Mouse (Mus musculus): ENCODE measurements around the gene Thbs1. TPM values are rescaled to one million over a fixed set of nuclear protein-coding genes. Genes with fewer than 3 reads are reported as not detected.

Thbs1 gene
- total RNA-seq (2014; rRNA removed) (12.5 and 13.6 TPM in 2 replicates), polyA plus RNA-seq (2015; fragmentation: Nextera tagmentation; extraction: Ambion mirVana) (3.3 and 3.7 TPM in 2 replicates)

- no peak for TF ChIP-seq CTCF (IDR thresholded peaks at IDR 0.05; ENCODE audit: low read depth)
- Histone ChIP-seq H3K27me3 (ENCODE audit: insufficient read depth, low read length) (0 out of 2 replicates have a peak, but pooled peaks cover 5% of the 10 kb centered on the region), H3K36me3 (ENCODE audit: insufficient read depth, low read length) (no peaks in the 10 kb centered on the region), H3K4me1 (ENCODE audit: insufficient read depth, low read length) (peaks cover 5% of the 10 kb centered on the region), H3K9ac (replicated peaks; ENCODE audit: low read length) (peak within 1 kb of the TSS; percentile 44), H3K27ac (no peak within 1 kb of the TSS), H3K4me2 (ENCODE audit: low read depth, low read length) (peak within 1 kb of the TSS; percentile 98), H3K9me3 (ENCODE audit: low read length) (no peaks in the 10 kb centered on the region), H3K4me3 (ENCODE audit: low read length) (peak within 1 kb of the TSS; percentile 47)
- DNase-seq (ENCODE audit: low spot score) (peak; percentile 73), ATAC-seq (peak; percentile 65)
- WGBS: under 1% methylated on average over 34 of the region's 36 CpGs
Observed at GRCm38 (mm10) chr2:118111488-118112131, at the start of gene Thbs1. Gene Thbs1 (plus strand): TSS chr2:118111876.

- ATAC-seq: no peak
- no peak for TF ChIP-seq CTCF (IDR thresholded peaks at IDR 0.05; ENCODE audit: low read depth)
- Histone ChIP-seq H3K27me3 (ENCODE audit: insufficient read depth, low read length) (no peaks in the 10 kb centered on the region), H3K4me1 (ENCODE audit: insufficient read depth, low read length) (no peaks in the 10 kb centered on the region), H3K27ac (no peak overlapping the region), H3K4me2 (ENCODE audit: low read depth, low read length) (no peak overlapping the region), H3K9ac (replicated peaks; ENCODE audit: low read length) (no peak overlapping the region), H3K4me3 (ENCODE audit: low read length) (no peak overlapping the region), H3K36me3 (ENCODE audit: insufficient read depth, low read length) (no peaks in the 10 kb centered on the region), H3K9me3 (ENCODE audit: low read length) (no peaks in the 10 kb centered on the region)
- no peak for DNase-seq (ENCODE audit: low spot score)
- 91% methylated on average over 11 of the region's 11 CpGs for WGBS
Observed at GRCm38 (mm10) chr2:118064121-118064764, 47.4 kb upstream of the Thbs1 start.

GRCm38 (mm10) chr2:118066065-118066770 lies 45.5 kb upstream of the Thbs1 start:
- WGBS: 70% methylated on average over 8 of the region's 8 CpGs
- no peak for ATAC-seq

GRCm38 (mm10) chr2:118069975-118070374 lies 41.7 kb upstream of the Thbs1 start:
- no peaks in the 10 kb centered on the region for H3K27me3 ChIP-seq (ENCODE audit: insufficient read depth, low read length)
- H3K36me3 ChIP-seq (ENCODE audit: insufficient read depth, low read length): no peaks in the 10 kb centered on the region
- no peak for DNase-seq (ENCODE audit: low spot score)
- no peak for TF ChIP-seq CTCF (IDR thresholded peaks at IDR 0.05; ENCODE audit: low read depth)
- H3K4me2 ChIP-seq (ENCODE audit: low read depth, low read length): no peak overlapping the region
- 83% methylated on average over 5 of the region's 5 CpGs for WGBS
- H3K27ac ChIP-seq: no peak overlapping the region
- no peak for ATAC-seq
- no peaks in the 10 kb centered on the region for H3K9me3 ChIP-seq (ENCODE audit: low read length)
- no peak overlapping the region for H3K4me3 ChIP-seq (ENCODE audit: low read length)
- H3K9ac ChIP-seq (replicated peaks; ENCODE audit: low read length): no peak overlapping the region
- no peaks in the 10 kb centered on the region for H3K4me1 ChIP-seq (ENCODE audit: insufficient read depth, low read length)

More at GRCm38 (mm10) chr2:118066065-118066770, 45.5 kb upstream of the Thbs1 start:
- no peaks in the 10 kb centered on the region for H3K27me3 ChIP-seq (ENCODE audit: insufficient read depth, low read length)
- no peaks in the 10 kb centered on the region for H3K36me3 ChIP-seq (ENCODE audit: insufficient read depth, low read length)
- H3K9ac ChIP-seq (replicated peaks; ENCODE audit: low read length): no peak overlapping the region
- H3K9me3 ChIP-seq (ENCODE audit: low read length): no peaks in the 10 kb centered on the region
- TF ChIP-seq CTCF (IDR thresholded peaks at IDR 0.05; ENCODE audit: low read depth): no peak
- no peaks in the 10 kb centered on the region for H3K4me1 ChIP-seq (ENCODE audit: insufficient read depth, low read length)
- no peak overlapping the region for H3K4me3 ChIP-seq (ENCODE audit: low read length)
- H3K4me2 ChIP-seq (ENCODE audit: low read depth, low read length): no peak overlapping the region
- no peak overlapping the region for H3K27ac ChIP-seq
- no peak for DNase-seq (ENCODE audit: low spot score)

- no peak overlapping the region for H3K4me3 ChIP-seq (ENCODE audit: low read length)
- DNase-seq (ENCODE audit: low spot score) (no peak), ATAC-seq (no peak)
- H3K4me2 ChIP-seq (ENCODE audit: low read depth, low read length): no peak overlapping the region
- 81% methylated on average over 7 of the region's 7 CpGs for WGBS
- H3K4me1 ChIP-seq (ENCODE audit: insufficient read depth, low read length): no peaks in the 10 kb centered on the region
- no peak overlapping the region for H3K27ac ChIP-seq
- H3K36me3 ChIP-seq (ENCODE audit: insufficient read depth, low read length): no peaks in the 10 kb centered on the region
- H3K9ac ChIP-seq (replicated peaks; ENCODE audit: low read length): no peak overlapping the region
- no peaks in the 10 kb centered on the region for H3K27me3 ChIP-seq (ENCODE audit: insufficient read depth, low read length)
- TF ChIP-seq CTCF (IDR thresholded peaks at IDR 0.05; ENCODE audit: low read depth): no peak
- no peaks in the 10 kb centered on the region for H3K9me3 ChIP-seq (ENCODE audit: low read length)
Observed at GRCm38 (mm10) chr2:118072811-118073372, 38.8 kb upstream of the Thbs1 start.

- Histone ChIP-seq H3K9ac (replicated peaks; ENCODE audit: low read length) (no peak overlapping the region), H3K27me3 (ENCODE audit: insufficient read depth, low read length) (no peaks in the 10 kb centered on the region), H3K9me3 (ENCODE audit: low read length) (no peaks in the 10 kb centered on the region), H3K4me2 (ENCODE audit: low read depth, low read length) (no peak overlapping the region), H3K36me3 (ENCODE audit: insufficient read depth, low read length) (no peaks in the 10 kb centered on the region), H3K27ac (no peak overlapping the region), H3K4me3 (ENCODE audit: low read length) (no peak overlapping the region), H3K4me1 (ENCODE audit: insufficient read depth, low read length) (no peaks in the 10 kb centered on the region)
- 48% methylated on average over 2 of the region's 2 CpGs for WGBS
- no peak for DNase-seq (ENCODE audit: low spot score)
- TF ChIP-seq CTCF (IDR thresholded peaks at IDR 0.05; ENCODE audit: low read depth): no peak
- no peak for ATAC-seq
Observed at GRCm38 (mm10) chr2:118074030-118074429, 37.6 kb upstream of the Thbs1 start.
